Mouse (Mus musculus): ENCODE data around the gene Lsg1. TPM values are rescaled to one million over a fixed set of nuclear protein-coding genes. Genes with fewer than 3 reads are reported as not detected.

Lsg1 gene
- polyA plus RNA-seq, 1 experiment from 2014 or later, result 52.2 TPM

- ATAC-seq (ENCODE audit: low read depth) (no peak), DNase-seq (ENCODE audit: low spot score) (no peak)
- H3K36me3 ChIP-seq (ENCODE audit: control insufficient read depth, insufficient read depth, low read length), result no peaks in the 10 kb centered on the region
- no peak overlapping the region for H3K27ac ChIP-seq (replicated peaks; ENCODE audit: low read depth, low read length)
- H3K9ac ChIP-seq (ENCODE audit: low read depth, low read length), result no peak overlapping the region
- H3K9me3 ChIP-seq (ENCODE audit: control insufficient read depth, low read length), result no peaks in the 10 kb centered on the region
- H3K4me3 ChIP-seq (ENCODE audit: low read depth, low read length), result no peak overlapping the region
- H3K4me2 ChIP-seq (ENCODE audit: low read depth, low read length), result no peak overlapping the region
- 40% methylated on average over 3 of the region's 3 CpGs for WGBS
- peaks cover 4% of the 10 kb centered on the region for H3K4me1 ChIP-seq (ENCODE audit: control insufficient read depth, insufficient read depth, low read length)
- H3K27me3 ChIP-seq (replicated peaks; ENCODE audit: control insufficient read depth, insufficient read depth, low read length), result no peaks in the 10 kb centered on the region; the same call in 1 of the 2 replicates
These were observed 8.0 kb upstream of the Lsg1 start for GRCm38 (mm10) chr16:30595356-30595755.

GRCm38 (mm10) chr16:30591990-30592389 is 4.6 kb upstream of the Lsg1 start:
- H3K9me3 ChIP-seq (ENCODE audit: control insufficient read depth, low read length), result no peaks in the 10 kb centered on the region
- no peak for DNase-seq (ENCODE audit: low spot score)
- H3K27ac ChIP-seq (replicated peaks; ENCODE audit: low read depth, low read length), result no peak overlapping the region
- no peak overlapping the region for H3K9ac ChIP-seq (ENCODE audit: low read depth, low read length)
- 42% methylated on average over 3 of the region's 3 CpGs for WGBS
- no peaks in the 10 kb centered on the region; the same call in 1 of the 2 replicates for H3K27me3 ChIP-seq (replicated peaks; ENCODE audit: control insufficient read depth, insufficient read depth, low read length)
- no peaks in the 10 kb centered on the region for H3K36me3 ChIP-seq (ENCODE audit: control insufficient read depth, insufficient read depth, low read length)
- ATAC-seq (ENCODE audit: low read depth), result no peak
- no peaks in the 10 kb centered on the region; the same call in 1 of the 2 replicates for H3K4me1 ChIP-seq (ENCODE audit: control insufficient read depth, insufficient read depth, low read length)
- no peak overlapping the region for H3K4me3 ChIP-seq (ENCODE audit: low read depth, low read length)
- H3K4me2 ChIP-seq (ENCODE audit: low read depth, low read length), result no peak overlapping the region

GRCm38 (mm10) chr16:30590264-30591209 is 3.1 kb upstream of the Lsg1 start:
- Histone ChIP-seq H3K4me1 (ENCODE audit: control insufficient read depth, insufficient read depth, low read length) (peaks cover 8% of the 10 kb centered on the region; the same call in 1 of the 2 replicates), H3K27ac (replicated peaks; ENCODE audit: low read depth, low read length) (no peak overlapping the region), H3K36me3 (ENCODE audit: control insufficient read depth, insufficient read depth, low read length) (peaks cover 2% of the 10 kb centered on the region; the same call in 1 of the 2 replicates), H3K9ac (ENCODE audit: low read depth, low read length) (no peak overlapping the region), H3K4me2 (ENCODE audit: low read depth, low read length) (no peak overlapping the region), H3K27me3 (replicated peaks; ENCODE audit: control insufficient read depth, insufficient read depth, low read length) (no peaks in the 10 kb centered on the region; the same call in 1 of the 2 replicates), H3K9me3 (ENCODE audit: control insufficient read depth, low read length) (no peaks in the 10 kb centered on the region), H3K4me3 (ENCODE audit: low read depth, low read length) (no peak overlapping the region)
- WGBS, result 37% methylated on average over 7 of the region's 7 CpGs
- DNase-seq (ENCODE audit: low spot score) (no peak), ATAC-seq (ENCODE audit: low read depth) (no peak)

- H3K9me3 ChIP-seq (ENCODE audit: control insufficient read depth, low read length), result no peaks in the 10 kb centered on the region
- peak overlapping the region; percentile 87 for H3K4me3 ChIP-seq (ENCODE audit: low read depth, low read length)
- ATAC-seq (ENCODE audit: low read depth) (peak; percentile 4; the same call in 1 of the 2 replicates), DNase-seq (ENCODE audit: low spot score) (no peak)
- H3K27ac ChIP-seq (replicated peaks; ENCODE audit: low read depth, low read length), result peak overlapping the region; percentile 74; the same call in 1 of the 2 replicates
- H3K4me1 ChIP-seq (ENCODE audit: control insufficient read depth, insufficient read depth, low read length), result peaks cover 8% of the 10 kb centered on the region; the same call in 1 of the 2 replicates
- WGBS, result 2% methylated on average over 19 of the region's 19 CpGs
- peaks cover 37% of the 10 kb centered on the region for H3K36me3 ChIP-seq (ENCODE audit: control insufficient read depth, insufficient read depth, low read length)
- peak overlapping the region; percentile 95 for H3K4me2 ChIP-seq (ENCODE audit: low read depth, low read length)
- H3K27me3 ChIP-seq (replicated peaks; ENCODE audit: control insufficient read depth, insufficient read depth, low read length), result no peaks in the 10 kb centered on the region
- H3K9ac ChIP-seq (ENCODE audit: low read depth, low read length), result peak overlapping the region; percentile 81
These were observed 378 bp downstream of the Lsg1 start for GRCm38 (mm10) chr16:30586935-30587493.

- WGBS, result 81% methylated on average over 5 of the region's 5 CpGs
- no peak overlapping the region for H3K4me2 ChIP-seq (ENCODE audit: low read depth, low read length)
- peaks cover 100% of the 10 kb centered on the region for H3K36me3 ChIP-seq (ENCODE audit: control insufficient read depth, insufficient read depth, low read length)
- no peaks in the 10 kb centered on the region for H3K4me1 ChIP-seq (ENCODE audit: control insufficient read depth, insufficient read depth, low read length)
- H3K9me3 ChIP-seq (ENCODE audit: control insufficient read depth, low read length), result no peaks in the 10 kb centered on the region
- no peak overlapping the region for H3K9ac ChIP-seq (ENCODE audit: low read depth, low read length)
- no peak overlapping the region for H3K4me3 ChIP-seq (ENCODE audit: low read depth, low read length)
- DNase-seq (ENCODE audit: low spot score) (no peak), ATAC-seq (ENCODE audit: low read depth) (no peak)
- H3K27me3 ChIP-seq (replicated peaks; ENCODE audit: control insufficient read depth, insufficient read depth, low read length), result no peaks in the 10 kb centered on the region
- H3K27ac ChIP-seq (replicated peaks; ENCODE audit: low read depth, low read length), result no peak overlapping the region
These were observed 6.6 kb downstream of the Lsg1 start for GRCm38 (mm10) chr16:30580765-30581164.

- Histone ChIP-seq H3K27ac (replicated peaks; ENCODE audit: low read depth, low read length) (no peak overlapping the region), H3K4me1 (ENCODE audit: control insufficient read depth, insufficient read depth, low read length) (no peaks in the 10 kb centered on the region), H3K4me3 (ENCODE audit: low read depth, low read length) (no peak overlapping the region), H3K36me3 (ENCODE audit: control insufficient read depth, insufficient read depth, low read length) (peaks cover 100% of the 10 kb centered on the region), H3K4me2 (ENCODE audit: low read depth, low read length) (no peak overlapping the region), H3K9ac (ENCODE audit: low read depth, low read length) (no peak overlapping the region), H3K27me3 (replicated peaks; ENCODE audit: control insufficient read depth, insufficient read depth, low read length) (no peaks in the 10 kb centered on the region), H3K9me3 (ENCODE audit: control insufficient read depth, low read length) (no peaks in the 10 kb centered on the region)
- ATAC-seq (ENCODE audit: low read depth) (no peak), DNase-seq (ENCODE audit: low spot score) (no peak)
- 81% methylated on average over 1 of the region's 1 CpGs for WGBS
These were observed 11.0 kb downstream of the Lsg1 start for GRCm38 (mm10) chr16:30576392-30576791.

GRCm38 (mm10) chr16:30575815-30576214 is 11.6 kb downstream of the Lsg1 start:
- 77% methylated on average over 7 of the region's 7 CpGs for WGBS
- DNase-seq (ENCODE audit: low spot score) (no peak), ATAC-seq (ENCODE audit: low read depth) (no peak)
- Histone ChIP-seq H3K9me3 (ENCODE audit: control insufficient read depth, low read length) (no peaks in the 10 kb centered on the region), H3K27ac (replicated peaks; ENCODE audit: low read depth, low read length) (no peak overlapping the region), H3K27me3 (replicated peaks; ENCODE audit: control insufficient read depth, insufficient read depth, low read length) (no peaks in the 10 kb centered on the region), H3K36me3 (ENCODE audit: control insufficient read depth, insufficient read depth, low read length) (peaks cover 100% of the 10 kb centered on the region), H3K9ac (ENCODE audit: low read depth, low read length) (no peak overlapping the region), H3K4me3 (ENCODE audit: low read depth, low read length) (no peak overlapping the region), H3K4me2 (ENCODE audit: low read depth, low read length) (no peak overlapping the region), H3K4me1 (ENCODE audit: control insufficient read depth, insufficient read depth, low read length) (no peaks in the 10 kb centered on the region)

- H3K27me3 ChIP-seq (replicated peaks; ENCODE audit: control insufficient read depth, insufficient read depth, low read length), result no peaks in the 10 kb centered on the region
- H3K4me2 ChIP-seq (ENCODE audit: low read depth, low read length), result no peak overlapping the region
- ATAC-seq (ENCODE audit: low read depth) (no peak), DNase-seq (ENCODE audit: low spot score) (no peak)
- peaks cover 100% of the 10 kb centered on the region for H3K36me3 ChIP-seq (ENCODE audit: control insufficient read depth, insufficient read depth, low read length)
- H3K27ac ChIP-seq (replicated peaks; ENCODE audit: low read depth, low read length), result no peak overlapping the region
- H3K4me3 ChIP-seq (ENCODE audit: low read depth, low read length), result no peak overlapping the region
- no peaks in the 10 kb centered on the region for H3K4me1 ChIP-seq (ENCODE audit: control insufficient read depth, insufficient read depth, low read length)
- no peak overlapping the region for H3K9ac ChIP-seq (ENCODE audit: low read depth, low read length)
- H3K9me3 ChIP-seq (ENCODE audit: control insufficient read depth, low read length), result no peaks in the 10 kb centered on the region
- 53% methylated on average over 4 of the region's 4 CpGs for WGBS
These were observed 15.2 kb downstream of the Lsg1 start for GRCm38 (mm10) chr16:30572239-30572638.

Measured in embryonic facial prominence, embryonic 14.5 days (tissue).